Mouse (Mus musculus) kidney, adult 18-20 months (tissue): ENCODE results near the gene Tubb2a.

Source experiments
- DNase-seq: peaks from one replicate; pipeline ENCODE4 v3.0.0; 2021

Tubb2a gene

GRCm38 (mm10) chr13:34077492-34078271, at the start of gene Tubb2a:
TSS of gene Tubb2a (minus strand) at chr13:34078007.
- DNase-seq = peak; percentile 92

DNA sequence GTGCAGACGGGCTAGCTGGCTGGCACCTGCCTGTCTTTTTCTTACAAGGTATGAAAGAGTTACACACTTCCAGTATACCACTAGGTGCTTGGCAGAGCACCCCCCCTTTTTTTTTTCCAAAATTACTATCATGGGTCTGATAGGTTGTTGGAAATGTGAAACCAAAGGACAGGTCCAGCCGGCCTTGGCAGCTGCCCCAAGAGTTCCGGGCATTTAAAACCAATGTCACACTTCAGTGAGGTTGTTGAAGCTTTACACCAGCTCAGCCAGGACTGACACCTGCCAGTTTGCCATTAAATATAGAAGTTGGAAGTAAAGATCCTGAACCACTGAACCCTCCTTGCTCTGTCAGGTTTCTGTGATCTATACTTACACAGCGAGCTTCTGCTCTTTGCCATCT, 47.9 kb upstream of the Tubb2a start:
- peak; percentile 69 for DNase-seq

DNA sequence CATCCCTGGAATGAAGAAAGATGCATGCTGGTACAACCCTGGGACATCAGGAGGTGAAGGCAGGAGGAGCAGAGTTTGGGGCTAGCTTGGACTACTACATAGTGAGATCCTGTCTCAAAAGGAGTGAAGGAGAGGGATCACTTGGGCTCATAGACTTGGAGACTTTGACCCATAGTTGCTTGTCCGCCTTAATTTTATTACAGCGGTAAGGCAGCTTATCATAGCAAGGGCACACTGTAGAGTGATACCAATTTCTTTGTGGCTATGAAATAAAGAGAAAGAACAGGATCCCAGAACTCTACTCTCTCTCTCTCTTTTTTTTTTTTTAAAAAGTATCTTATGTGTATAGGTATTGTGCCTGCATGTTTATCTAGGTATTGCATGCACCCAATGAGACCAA, 42.7 kb upstream of the Tubb2a start:
- DNase-seq = no peak

DNA sequence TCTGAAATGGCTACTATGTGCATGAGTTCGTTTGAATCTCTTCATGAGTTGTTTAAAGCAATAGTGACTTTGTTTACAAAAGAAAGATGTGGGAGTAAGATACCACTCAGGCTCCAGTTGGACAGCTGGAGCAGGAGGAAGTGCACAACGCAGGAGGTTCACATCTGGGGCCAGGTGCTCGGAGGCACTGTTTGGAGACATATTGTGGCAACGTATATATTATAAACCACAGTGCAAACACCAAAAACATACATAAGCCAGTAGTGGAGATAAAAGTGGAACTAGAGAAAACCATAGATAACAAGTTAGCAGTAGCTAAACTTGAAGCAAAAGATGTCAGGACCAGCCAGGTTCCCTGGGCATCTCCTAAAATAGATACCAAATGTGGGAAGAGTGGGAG, 41.6 kb upstream of the Tubb2a start:
- no peak for DNase-seq

GRCm38 (mm10) chr13:34118816-34119215, 41.0 kb upstream of the Tubb2a start:
- DNase-seq = no peak

- no peak for DNase-seq
These were observed 38.7 kb upstream of the Tubb2a start for GRCm38 (mm10) chr13:34116508-34116907.

GRCm38 (mm10) chr13:34114654-34115053, 36.8 kb upstream of the Tubb2a start:
- DNase-seq = no peak

GRCm38 (mm10) chr13:34113086-34113485, 35.3 kb upstream of the Tubb2a start:
- no peak for DNase-seq

DNA sequence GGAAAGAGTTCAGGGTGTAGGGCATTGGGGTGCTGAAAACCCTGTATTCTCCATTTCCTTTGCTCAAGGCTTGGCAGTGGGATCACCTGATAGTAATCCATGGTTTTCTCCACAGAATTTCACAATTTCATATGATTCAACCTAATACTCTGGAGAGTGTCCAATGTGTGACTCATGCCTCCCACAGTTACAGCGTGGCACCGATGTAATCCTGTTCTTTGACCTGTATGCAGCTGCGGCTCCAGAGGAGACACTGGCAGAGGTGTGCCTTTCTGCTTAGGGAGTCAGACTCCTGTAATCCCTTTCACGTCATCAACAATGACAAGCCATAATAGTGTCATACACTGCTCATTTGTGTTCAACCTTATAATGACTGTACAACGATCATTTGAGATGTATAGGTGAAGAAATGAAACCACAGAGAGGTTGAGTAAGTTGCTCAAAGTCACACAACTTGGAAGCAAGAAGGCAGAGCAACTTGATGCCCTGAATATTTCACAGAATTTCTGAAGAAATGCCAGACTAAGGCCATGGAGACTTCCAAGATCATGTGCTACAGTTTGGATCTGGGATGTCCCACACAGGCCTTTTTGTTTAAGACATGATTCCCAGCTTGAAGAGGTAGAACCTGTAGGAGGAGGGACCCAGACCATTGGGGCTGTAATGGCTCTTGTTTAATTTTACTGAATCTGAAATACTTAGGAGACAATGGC, 34.7 kb upstream of the Tubb2a start:
- DNase-seq = no peak

- DNase-seq = no peak
These were observed 34.1 kb upstream of the Tubb2a start for GRCm38 (mm10) chr13:34111878-34112277.

DNA sequence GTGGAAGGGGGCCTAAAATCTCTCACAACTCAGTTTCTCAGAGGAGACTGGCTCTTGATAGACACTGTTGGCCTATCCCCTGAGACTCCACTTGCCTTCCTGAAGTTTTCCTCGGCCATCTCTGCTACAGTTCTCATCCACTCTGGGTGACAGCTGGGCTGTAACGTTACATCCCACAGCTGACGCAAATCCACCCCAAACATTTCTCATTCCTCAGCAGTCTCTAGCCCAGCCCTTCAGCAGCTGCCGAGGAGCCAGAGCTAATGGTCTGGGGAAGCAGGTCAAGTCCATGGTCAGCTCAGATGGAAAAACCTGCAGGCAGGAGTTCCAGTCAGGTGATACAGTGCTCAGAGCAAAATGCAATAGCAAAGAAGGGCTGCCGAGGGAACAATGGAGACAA, 33.2 kb upstream of the Tubb2a start:
- DNase-seq = peak; percentile 40

DNA sequence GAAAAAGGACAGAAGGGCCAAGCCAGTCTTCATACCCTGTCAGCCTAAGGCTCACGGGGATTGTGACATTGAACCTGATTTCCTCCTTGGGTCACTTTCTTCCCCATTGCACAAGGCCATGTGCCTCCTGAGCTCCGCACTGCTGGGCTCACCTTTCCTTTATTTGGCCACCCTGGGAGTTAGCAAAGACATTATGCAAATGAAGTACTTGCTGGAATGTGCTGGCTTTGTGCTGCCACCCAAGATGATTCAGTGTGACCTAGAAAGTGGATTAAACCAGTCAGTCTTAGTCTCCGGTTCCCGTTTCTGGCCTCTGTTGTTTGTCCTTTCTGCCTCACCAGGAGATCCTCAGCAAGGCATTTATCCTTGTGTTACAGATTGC, 31.9 kb upstream of the Tubb2a start:
- peak; percentile 50 for DNase-seq

GRCm38 (mm10) chr13:34109035-34109676, 31.3 kb upstream of the Tubb2a start:
- DNase-seq = no peak

DNA sequence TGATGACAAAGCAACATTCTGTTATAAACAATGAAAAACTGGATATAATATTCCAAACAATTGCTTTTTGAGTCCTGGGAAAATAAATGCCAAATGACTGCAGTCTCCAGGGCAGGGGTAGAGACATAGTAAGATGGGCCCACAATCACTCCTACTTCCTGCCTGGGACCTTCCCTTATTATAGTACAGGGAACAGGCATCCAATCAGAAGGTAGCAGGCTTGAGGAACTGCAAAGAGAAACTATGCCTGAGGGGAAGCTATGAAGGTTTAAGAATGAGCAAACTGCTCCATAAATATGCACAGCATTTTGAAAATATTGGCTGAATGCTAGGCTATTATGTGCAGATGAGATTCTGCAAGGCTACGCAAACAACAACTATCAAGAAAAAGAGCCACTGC, 29.2 kb upstream of the Tubb2a start:
- no peak for DNase-seq

GRCm38 (mm10) chr13:34106256-34106655, 28.4 kb upstream of the Tubb2a start:
- no peak for DNase-seq

GRCm38 (mm10) chr13:34105364-34105763, 27.6 kb upstream of the Tubb2a start:
- no peak for DNase-seq

DNA sequence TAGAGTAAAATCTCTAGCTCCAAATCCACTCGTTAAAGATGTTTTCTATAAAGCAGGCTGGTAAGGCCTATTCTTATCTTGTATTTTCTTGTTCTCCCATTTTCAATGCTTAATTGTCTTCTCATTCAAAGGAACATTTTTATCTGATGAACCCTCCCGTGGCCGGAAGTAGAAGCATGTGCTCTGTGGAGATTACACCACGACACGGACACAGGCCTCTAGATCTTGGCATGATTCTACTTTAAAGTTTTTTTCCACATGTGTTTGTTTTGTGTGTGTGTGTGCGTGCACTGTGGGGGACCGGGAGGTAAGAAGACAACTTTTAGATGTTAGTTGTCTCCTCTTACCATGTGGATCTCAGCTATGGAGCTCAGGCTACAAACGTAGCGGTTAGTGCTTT, 24.1 kb upstream of the Tubb2a start:
- no peak for DNase-seq

DNA sequence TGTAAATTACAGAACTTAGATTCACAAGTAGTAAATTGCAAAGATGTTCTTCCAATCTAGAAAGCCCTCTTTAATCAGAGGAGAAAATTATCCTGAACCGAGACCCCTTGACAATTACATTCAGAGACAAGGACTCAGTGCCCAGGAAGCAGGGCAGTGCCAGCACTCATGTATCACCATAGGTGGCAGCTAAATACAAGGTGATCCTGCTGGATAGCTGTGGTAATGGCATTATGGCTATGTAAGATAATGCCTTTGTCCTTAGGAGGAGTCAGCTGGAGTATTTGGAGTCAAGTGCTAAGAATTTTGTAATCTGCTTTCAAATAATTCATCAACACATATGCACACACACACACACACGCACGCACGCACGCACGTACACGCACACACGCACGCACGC, 23.4 kb upstream of the Tubb2a start:
- DNase-seq = no peak

- no peak for DNase-seq
These were observed 22.9 kb upstream of the Tubb2a start for GRCm38 (mm10) chr13:34100733-34101132.

DNA sequence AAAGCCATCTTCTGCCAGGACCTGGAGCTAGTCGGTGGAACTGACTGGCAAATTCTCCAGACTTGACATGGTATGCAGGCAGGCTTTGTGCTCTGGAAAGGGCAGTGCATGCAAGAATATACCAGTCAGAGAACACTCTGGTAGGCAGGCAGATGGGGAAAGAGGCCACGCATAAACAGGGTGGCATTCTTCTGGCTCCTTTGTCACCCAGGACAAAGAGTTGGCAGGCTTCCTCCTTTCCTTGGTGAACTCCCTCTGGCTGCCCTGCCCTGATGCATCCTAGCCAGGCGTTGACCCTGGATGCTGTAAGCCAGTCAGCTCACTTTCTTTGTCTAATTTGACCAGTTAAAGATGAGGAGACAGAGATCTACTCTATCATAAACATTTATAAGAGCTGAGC, 19.3 kb upstream of the Tubb2a start:
- no peak for DNase-seq

DNA sequence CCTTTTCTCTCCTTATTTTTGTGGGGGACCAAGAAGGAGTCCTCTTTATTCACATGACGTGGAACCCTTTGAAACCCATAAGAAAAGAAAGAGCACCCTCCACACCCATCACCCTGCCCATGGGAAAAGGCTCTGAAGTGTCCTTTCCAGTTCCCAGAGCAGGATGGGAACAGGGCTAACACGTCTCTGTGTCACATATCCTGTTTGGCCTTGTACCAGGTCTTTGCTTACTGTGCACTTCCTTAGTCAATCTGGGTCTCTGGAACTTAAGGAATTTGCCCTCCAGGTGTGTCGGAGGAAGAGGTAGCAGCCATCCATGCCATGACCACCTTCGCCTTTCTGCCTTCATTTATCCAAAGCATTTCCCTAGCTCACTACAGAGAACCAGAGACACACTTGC, 18.6 kb upstream of the Tubb2a start:
- DNase-seq = no peak

GRCm38 (mm10) chr13:34095542-34096435, 18.0 kb upstream of the Tubb2a start:
- no peak for DNase-seq

GRCm38 (mm10) chr13:34089358-34089757, 11.6 kb upstream of the Tubb2a start:
- DNase-seq = no peak
